Mouse (Mus musculus) bone marrow, adult 2 months (tissue): Measurements from ENCODE around the gene Fbln1. TPM values are rescaled to one million over a fixed set of nuclear protein-coding genes. Genes with fewer than 3 reads are reported as not detected.

Experiments
- H3K27ac ChIP-seq: fragments of 200-500 bp; 2 replicates; pipeline ENCODE4 v1.5.1; 2012; ENCODE audit warnings: low read depth, mild to moderate bottlenecking, control low read depth, inconsistent platforms, low read length; ENCODE audit not compliant: control insufficient read depth, poor library complexity, insufficient read depth
- H3K4me1 ChIP-seq: fragments of 200-500 bp; 2 replicates; pipeline ENCODE4 v1.6.1; 2011; ENCODE audit warnings: low read length; ENCODE audit not compliant: control insufficient read depth, insufficient read depth
- H3K4me3 ChIP-seq: fragments of 200-500 bp; replicated peaks from 2 replicates; pipeline ENCODE3; 2011; ENCODE audit warnings: mild to moderate bottlenecking, low read depth, low read length, control low read depth; ENCODE audit not compliant: control insufficient read depth
- CTCF ChIP-seq: fragments of 200-500 bp; IDR thresholded peaks from 2 replicates; pipeline ENCODE4 v1.5.1; 2011; ENCODE audit warnings: low read length, control low read depth; ENCODE audit not compliant: control insufficient read depth, insufficient read depth
- POLR2A ChIP-seq: fragments of 200-500 bp; IDR thresholded peaks from 2 replicates; pipeline ENCODE4 v1.6.1; 2011; ENCODE audit warnings: low read depth, mild to moderate bottlenecking, control low read depth, low read length, borderline replicate concordance; ENCODE audit not compliant: control insufficient read depth
- WGBS: fragments of 180-500 bp; shearing (Covaris S2); methylation state at CpG from one replicate; pipeline ENCODE4 v1.1.7; 2018; 5-methylcytosine and 5-hydroxymethylcytosine counted together
- polyA plus RNA-seq: library from polyadenylated mRNA; stranded (reverse); fragments of >200 nt; gene quantifications from 2 replicates; pipeline ENCODE4 v1.2.4, GENCODE M21; 2011; ENCODE audit warnings: low replicate concordance; ENCODE audit not compliant: missing spikeins, insufficient read depth, insufficient read length

The Fbln1 gene
- polyA plus RNA-seq, 1 experiment = 2.0 TPM

DNA sequence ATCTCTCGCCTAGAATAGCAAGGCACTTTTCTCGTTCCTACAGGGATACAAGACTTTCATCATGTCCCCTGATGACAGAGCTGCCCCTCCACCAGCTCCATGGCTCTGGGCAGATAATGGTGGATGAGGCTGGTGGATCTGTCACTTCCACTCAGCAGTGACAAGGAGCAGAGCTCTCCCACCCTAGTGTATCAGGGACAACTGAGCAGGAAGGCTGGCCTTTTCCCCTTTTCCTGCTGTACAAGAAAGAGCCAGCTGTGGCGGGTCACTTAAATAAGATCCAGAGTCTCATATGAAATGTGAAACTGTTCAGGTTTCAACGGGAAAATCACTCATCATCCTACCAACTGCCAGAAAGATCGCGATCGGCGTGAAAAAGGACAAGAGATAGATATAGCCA, 32.3 kb upstream of the Fbln1 start:
- no peak overlapping the region for H3K4me3 ChIP-seq
- H3K4me1 ChIP-seq = no peaks in the 10 kb centered on the region; the same call in 1 of the 2 replicates
- WGBS = 83% methylated on average over 8 of the region's 8 CpGs
- TF ChIP-seq POLR2A (no peak), CTCF (no peak)
- no peak overlapping the region for H3K27ac ChIP-seq

DNA sequence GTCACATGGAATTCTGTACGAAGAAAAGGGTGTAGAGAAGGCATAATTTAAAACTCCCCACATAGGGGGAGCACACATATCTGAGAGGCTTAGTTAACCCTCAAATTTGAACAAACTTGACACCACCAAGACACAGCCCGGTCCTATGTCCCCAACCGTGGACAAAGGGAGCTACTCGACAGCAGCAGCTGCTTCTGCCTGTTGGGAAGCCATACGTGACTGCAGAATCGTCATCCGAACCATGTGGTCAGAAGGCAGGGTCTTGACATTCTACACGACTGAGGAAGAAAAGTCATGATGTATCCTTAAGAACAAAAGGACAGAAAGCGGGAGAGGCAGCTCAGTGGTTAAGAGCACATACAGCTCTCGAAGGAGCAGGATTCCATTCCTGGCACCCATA, 31.7 kb upstream of the Fbln1 start:
- WGBS = 81% methylated on average over 10 of the region's 10 CpGs
- Histone ChIP-seq H3K4me3 (no peak overlapping the region), H3K4me1 (no peaks in the 10 kb centered on the region; the same call in 1 of the 2 replicates), H3K27ac (no peak overlapping the region)
- TF ChIP-seq CTCF = no peak
- no peak for TF ChIP-seq POLR2A

- Histone ChIP-seq H3K4me3 (no peak overlapping the region), H3K4me1 (no peaks in the 10 kb centered on the region), H3K27ac (no peak overlapping the region)
- no peak for TF ChIP-seq CTCF
- TF ChIP-seq POLR2A = no peak
- 79% methylated on average over 8 of the region's 8 CpGs for WGBS
Observed at GRCm38 (mm10) chr15:85177576-85177975, 28.2 kb upstream of the Fbln1 start.

DNA sequence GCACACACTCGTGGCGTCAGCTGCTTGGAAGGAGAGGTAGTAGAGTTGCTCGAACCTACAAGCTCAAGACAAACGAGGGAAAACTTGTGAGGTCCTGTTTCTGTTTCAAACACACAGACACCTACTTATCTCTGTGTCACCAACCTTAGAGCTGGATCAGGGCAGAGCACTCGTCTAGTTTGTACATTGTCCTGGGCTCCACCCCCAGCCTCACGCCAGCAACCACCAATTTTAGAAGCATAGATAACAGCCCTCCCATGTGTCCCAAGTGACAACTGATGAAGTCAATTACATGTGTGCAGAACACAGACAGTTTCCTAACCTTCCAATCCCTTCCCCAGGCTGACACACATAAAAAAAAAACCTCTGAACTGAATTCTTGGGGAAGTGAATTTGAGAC, 27.6 kb upstream of the Fbln1 start:
- WGBS = 71% methylated on average over 6 of the region's 6 CpGs
- H3K27ac ChIP-seq = no peak overlapping the region

DNA sequence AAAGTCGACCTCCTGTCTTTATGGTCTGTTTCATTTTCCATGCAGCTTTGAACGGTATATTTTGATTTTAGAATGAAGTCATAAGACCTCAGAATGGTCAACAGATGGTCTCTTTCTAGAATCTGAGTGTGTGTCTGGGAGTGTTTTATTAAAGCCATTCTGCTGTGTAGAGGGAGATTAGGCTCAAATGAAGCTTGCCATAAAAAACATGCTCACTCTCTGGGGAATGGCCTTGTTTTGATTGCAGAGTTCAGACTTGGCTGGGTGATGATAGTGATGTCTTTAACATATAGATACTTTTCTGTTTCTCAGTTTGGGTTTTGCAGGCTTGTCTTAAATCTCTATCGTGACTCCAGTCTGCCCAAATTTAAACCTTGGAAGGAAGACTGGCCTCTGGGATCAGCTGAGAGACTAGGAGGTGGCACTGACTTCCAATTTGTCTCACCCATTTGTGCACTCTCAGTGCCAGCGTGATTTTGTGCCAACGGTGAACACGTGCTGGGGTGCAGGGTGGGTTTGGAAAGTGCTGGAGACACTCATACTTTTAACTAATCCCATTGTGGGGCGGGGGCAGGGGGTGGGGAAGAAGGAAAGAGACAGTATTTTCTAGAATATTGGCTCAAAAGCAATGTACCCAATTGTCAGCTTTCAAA, 26.1 kb upstream of the Fbln1 start:
- Histone ChIP-seq H3K27ac (no peak overlapping the region), H3K4me3 (no peak overlapping the region), H3K4me1 (no peaks in the 10 kb centered on the region)
- whole genome bisulfite sequencing = 77% methylated on average over 7 of the region's 7 CpGs
- TF ChIP-seq CTCF = no peak
- no peak for TF ChIP-seq POLR2A

More for the DNA sequence above, 27.6 kb upstream of the Fbln1 start:
- Histone ChIP-seq H3K4me3 (no peak overlapping the region), H3K4me1 (no peaks in the 10 kb centered on the region)
- TF ChIP-seq CTCF (no peak), POLR2A (no peak)

DNA sequence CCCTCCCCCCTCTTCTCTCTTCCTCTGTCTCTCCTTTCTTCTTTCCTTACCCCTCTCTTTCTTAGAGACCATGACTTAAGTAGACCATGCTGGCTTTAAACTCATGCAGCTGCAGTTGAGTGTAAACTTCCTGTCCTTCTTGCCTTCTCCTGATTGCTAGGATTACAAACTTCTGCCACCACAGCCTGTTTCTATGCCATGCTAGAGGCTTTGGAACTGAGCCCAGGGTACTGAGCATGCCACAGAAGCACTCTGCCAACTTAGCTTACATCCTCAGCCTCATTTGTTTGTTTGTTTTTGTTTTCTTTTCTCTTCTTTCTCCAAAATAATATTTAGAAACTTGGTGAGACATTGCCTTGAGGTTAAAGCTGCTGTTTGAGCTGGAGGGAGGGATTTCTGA, 25.4 kb upstream of the Fbln1 start:
- H3K4me3 ChIP-seq = no peak overlapping the region
- no peak overlapping the region for H3K27ac ChIP-seq
- no peak for TF ChIP-seq CTCF
- TF ChIP-seq POLR2A = no peak
- no peaks in the 10 kb centered on the region for H3K4me1 ChIP-seq

DNA sequence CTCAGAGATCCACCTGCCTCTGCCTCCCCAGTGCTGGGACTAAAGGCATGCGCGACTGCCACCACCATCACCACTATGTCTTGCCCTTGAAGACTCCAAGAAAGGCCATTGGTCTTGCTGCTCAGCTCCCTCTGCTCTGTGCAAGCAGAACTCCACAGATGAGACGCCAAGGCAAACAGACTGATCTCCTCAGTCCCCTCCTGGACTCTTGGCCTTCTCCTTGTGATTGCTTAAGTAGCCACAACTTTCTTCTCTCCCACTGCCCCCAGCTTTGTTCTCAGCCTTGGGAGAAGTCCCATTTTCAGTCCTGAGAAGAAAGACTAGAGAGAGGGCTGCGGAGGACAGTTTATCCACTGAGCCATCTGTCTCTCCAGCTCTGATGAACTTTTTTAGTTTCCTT, 23.7 kb upstream of the Fbln1 start:
- H3K4me3 ChIP-seq = no peak overlapping the region
- H3K27ac ChIP-seq = no peak overlapping the region
- WGBS = 80% methylated on average over 4 of the region's 4 CpGs
- H3K4me1 ChIP-seq = no peaks in the 10 kb centered on the region
- TF ChIP-seq CTCF (no peak), POLR2A (no peak)

GRCm38 (mm10) chr15:85186916-85187315, 18.8 kb upstream of the Fbln1 start:
- TF ChIP-seq CTCF = no peak
- TF ChIP-seq POLR2A = no peak

DNA sequence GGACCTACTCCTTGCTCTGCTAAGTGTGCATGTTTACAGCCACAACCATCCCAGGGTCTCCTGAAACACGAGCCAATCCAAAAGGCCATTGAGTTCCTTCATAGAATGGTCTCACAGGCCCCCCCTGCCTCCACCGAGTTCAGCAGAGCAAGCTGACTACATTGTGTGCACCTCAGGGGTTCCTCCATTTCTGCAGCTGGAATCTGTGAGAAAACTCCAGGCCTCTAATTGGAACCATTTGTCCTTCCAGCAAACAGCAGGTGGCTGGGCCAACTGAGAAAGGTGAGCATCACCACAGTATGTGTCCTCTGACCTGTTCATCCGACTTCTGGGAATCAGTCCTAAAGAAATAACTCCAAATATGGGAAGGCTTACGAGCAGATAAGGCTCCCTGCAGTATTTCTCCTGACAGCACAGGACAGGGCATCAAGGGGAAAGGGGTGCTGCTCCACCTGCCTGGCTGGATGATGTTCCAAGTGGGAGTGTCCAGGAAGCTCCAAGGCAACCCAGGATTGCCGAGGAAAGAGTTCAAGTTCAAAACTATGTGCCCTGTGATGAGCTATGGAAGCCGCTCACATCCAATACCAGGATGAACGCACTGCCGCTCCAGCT, 17.5 kb upstream of the Fbln1 start:
- Histone ChIP-seq H3K27ac (no peak overlapping the region), H3K4me1 (no peaks in the 10 kb centered on the region), H3K4me3 (no peak overlapping the region)
- TF ChIP-seq POLR2A (no peak), CTCF (no peak)
- 61% methylated on average over 8 of the region's 8 CpGs for WGBS

More at GRCm38 (mm10) chr15:85186916-85187315, 18.8 kb upstream of the Fbln1 start:
- Histone ChIP-seq H3K27ac (no peak overlapping the region), H3K4me3 (no peak overlapping the region), H3K4me1 (no peaks in the 10 kb centered on the region)
- 74% methylated on average over 7 of the region's 7 CpGs for WGBS
